Mouse (Mus musculus) heart, adult 8-10 months (tissue): ENCODE measurements around the gene Tcea3. TPM values are rescaled to one million over a fixed set of nuclear protein-coding genes. Genes with fewer than 3 reads are reported as not detected.
A peak's percentile ranks its signal among the peaks of the same experiment; 100 is the strongest.

Experiments used
- DNase-seq: peaks from one replicate; pipeline ENCODE4 v3.0.0; 2022; ENCODE audit warnings: low spot score
- total RNA-seq, 4 experiments: library from RNA; stranded (reverse); gene quantifications; 2 replicates each; pipeline ENCODE4 v1.2.4; 2022

Gene Tcea3
- total RNA-seq, 4 experiments from 2014 or later, result 142 to 162 (median 148) TPM

DNA sequence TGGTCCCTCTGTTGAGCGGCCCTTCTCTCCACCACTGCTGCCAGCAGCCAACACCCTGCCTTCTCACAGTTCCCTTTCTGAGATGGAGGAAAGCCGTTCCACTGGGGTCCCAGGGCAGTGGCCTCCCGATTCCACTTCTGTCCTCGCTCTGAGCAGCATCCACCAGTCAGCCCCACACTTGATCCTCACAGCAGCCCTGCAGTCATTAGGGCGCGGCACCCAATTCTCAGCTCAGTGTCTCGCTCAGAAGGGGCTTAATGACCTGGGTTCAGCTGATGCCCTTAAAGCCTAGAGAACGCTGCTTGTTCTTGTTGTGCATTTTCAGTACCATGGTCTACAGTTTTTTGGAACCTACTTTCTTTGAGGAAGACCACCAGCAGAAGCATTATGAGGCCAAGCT lies 33.6 kb downstream of the Tcea3 start:
- no peak for DNase-seq

DNA sequence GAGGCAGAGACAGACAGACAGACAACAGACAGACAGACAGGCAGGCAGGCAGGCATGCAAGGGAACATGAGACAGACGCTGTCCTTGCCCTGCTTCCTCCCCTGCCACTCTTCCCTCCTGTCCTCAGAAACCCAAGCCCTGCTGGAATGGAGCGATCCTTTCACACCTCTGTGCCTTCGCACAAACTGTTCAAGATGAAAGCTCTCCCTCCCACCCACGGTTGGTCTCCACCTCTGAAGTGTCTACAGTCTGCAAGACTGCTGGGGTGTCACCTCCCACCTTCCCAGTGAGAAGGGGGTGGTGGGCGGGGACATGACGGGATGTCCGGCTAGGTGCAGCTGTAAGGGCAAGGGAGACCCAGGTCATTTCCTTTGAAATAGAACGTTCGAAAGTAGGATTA lies 34.1 kb downstream of the Tcea3 start:
- no peak for DNase-seq

DNA sequence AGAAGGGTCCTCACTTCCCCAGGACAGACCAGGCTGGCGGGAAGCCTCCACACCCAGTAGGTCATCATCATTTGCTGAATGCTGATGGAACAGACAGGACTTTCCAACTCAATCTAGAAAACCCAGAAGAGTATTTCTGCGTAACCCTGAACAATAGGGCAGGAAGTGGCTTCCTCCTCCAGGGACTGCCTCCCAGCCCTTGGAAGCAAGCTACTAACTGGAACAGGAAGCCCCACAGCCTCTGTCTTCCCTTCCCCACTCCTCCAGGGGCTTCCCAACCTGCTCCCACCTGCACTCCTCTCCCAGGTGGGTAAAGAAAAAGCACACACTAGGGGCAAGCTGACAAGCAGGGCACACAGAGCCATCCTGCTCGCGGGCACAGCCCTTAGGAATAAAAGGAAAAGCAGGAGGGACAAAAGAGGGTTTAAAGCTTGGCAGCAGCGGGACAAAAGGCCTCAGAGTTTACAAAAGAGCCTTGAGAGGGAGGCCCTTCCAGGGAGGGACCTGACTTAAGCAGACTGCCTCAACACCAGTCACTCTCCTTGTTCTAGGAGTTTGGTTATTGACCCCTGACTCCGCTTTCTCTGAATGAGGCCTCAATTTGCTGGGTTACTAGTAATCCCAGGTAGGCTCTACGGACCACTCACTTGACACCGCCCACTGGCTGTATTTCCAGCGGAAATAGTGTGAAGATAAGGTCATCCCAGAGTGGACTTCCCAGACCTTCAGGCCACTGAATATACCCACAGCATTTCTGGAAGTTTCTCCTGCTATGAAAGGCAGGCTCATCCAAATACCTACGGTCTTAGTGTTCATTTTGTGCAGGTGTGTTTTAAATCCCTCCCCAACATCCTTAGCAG lies 35.3 kb downstream of the Tcea3 start:
- DNase-seq, result peak; percentile 76

DNA sequence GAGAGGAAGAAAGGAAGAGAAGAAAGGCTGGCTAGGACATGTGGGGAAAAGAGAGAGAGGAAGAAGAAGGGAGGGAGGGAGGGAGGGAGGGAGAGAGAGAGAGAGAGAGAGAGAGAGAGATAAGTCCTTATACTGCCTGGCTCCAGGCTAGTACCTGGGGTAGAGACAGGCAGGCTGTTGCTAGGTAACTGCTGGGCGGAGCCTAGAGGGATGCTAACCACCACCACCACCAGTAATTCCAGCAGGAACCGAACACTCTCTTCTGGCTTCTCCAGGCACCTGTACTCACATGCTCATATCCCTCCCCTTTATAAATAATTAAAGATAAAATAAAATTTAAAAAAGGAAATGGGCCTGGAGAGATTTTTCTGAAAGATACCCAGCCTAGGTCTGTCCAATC lies 36.3 kb downstream of the Tcea3 start:
- DNase-seq, result no peak

DNA sequence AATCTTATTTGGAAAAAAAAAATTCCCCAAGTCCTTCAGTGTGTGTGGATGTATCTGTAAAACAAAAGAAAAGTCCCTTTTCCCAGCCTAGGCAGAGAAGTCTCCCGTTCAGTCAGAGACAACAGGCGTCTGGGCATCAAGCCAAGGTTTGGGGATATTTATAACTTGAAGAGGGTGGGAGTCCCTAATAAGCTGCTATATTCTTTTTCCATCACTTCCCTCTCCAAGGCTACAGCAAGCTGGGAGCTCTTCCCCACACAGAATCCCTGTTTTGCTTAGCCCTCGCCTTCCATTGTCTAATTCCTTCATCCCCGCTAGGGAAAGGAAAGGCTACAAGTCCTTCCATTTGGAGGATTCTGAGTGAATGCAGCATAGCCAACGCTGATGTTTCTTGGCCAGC lies 36.9 kb downstream of the Tcea3 start, which contains the start of gene Zfp46:
Zfp46 (plus strand) TSS at position 229 of the 400 bp plus-strand sequence.
- peak; percentile 95 for DNase-seq

DNA sequence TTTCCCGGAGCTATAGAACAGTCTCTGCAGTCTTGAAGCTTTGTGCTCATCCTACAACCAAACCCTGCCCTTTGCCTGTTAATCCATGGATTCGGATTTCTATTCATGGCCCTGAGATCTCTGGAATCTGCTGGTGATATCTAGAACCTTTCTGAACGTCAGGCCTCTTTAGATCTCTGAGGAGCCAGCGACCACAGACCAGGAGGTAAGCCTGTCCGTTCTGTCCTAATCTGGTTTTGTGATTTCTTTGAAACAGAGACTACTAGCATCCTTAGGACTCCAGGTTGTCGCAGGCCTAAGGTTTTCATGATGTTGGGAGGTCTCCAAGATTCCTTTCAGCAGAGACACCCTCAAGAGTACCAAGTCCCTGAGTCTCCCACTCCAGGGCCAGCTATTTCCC lies 37.4 kb downstream of the Tcea3 start:
- DNase-seq, result peak; percentile 33

GRCm38 (mm10) chr4:136285348-136285810 lies 37.9 kb downstream of the Tcea3 start:
- peak; percentile 97 for DNase-seq

DNA sequence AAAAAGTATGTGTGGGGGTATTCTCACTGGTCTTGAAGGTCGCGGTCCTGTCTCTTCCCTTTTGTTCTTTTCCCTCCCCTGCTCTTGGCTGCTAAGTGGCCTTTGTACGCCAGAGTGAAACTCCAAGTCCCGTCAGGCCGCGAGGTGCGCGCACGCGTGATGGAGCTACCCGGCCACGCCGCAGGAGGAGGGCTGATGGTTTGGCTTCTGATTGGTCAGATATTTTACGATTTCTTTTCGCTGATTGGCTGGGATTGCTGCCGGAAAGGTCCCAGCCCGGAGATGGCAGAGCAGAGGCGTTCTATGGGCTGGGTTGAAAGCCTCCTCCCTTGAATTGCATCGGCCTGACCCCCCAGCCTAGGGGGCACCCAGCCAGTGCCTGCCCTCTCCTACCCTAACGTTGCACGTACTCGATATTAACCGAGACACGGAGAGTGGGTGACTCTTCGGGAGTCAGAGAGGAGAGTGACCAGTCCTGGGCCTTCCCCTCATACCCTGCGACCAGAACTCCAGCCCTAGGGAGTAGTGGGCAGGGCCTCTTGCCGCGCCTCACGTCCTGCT lies 38.4 kb downstream of the Tcea3 start:
- DNase-seq, result peak; percentile 98

GRCm38 (mm10) chr4:136289918-136290780 lies 42.6 kb downstream of the Tcea3 start:
- DNase-seq, result no peak

- DNase-seq, result no peak
These were observed 43.5 kb downstream of the Tcea3 start for GRCm38 (mm10) chr4:136290781-136291595.

DNA sequence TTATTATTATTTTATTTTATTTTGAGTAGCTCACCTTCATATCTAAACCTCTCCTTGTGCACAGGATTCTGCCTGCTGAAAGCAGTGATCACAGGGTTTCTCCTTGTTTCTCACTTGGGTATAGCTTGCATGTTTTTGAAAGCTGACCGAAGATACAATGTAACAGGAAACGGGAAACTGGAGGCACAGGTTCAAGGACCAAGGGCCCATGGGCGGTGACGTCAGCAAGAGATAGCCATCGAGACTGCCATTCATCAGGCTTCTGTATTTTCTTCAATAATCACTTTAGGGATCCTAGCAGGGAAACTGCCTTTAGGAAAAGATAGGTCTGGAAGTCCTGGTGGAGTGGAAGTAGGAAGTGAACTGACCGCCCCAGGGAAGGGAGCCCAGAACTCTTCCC lies 44.2 kb downstream of the Tcea3 start:
- no peak for DNase-seq

DNA sequence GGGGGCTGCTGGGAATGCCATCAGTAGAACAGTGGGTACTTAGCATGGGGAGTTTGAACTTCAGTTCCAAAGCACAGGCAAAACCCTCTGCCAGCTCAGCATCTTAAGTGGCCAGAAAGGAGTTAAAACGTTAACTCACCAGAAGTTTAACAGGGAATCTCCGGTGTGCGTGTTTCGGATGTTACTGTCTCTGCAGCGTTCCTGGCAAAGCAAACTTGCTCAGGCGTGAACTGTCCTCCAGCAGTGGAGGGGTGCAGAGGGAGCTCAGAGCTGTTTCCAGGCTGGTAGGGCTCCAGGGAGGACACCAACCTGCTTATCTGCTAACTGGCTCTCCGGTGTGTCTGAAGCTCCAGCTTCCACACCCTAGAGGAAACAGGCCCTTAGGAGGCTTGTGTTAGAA lies 48.4 kb downstream of the Tcea3 start:
- no peak for DNase-seq

DNA sequence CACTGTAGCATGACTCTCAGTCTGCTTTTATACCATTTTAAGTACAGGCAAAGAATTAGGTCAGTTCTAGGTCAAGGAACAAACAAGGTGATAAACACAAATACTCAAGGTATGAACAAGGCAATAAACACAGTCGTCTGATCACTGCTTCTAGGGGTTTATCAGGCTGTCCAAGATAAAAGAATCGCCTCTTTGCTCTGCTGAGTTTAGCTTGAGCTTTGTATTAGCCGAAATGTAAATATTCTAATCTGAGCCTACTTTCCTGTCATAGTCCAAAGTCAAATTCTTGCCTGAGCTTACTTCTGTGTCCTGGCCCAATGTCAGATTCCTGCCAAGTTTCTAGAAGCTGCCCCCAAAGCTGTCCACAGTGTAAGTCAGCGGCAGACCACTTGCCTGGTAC lies 54.9 kb downstream of the Tcea3 start:
- DNase-seq, result no peak

DNA sequence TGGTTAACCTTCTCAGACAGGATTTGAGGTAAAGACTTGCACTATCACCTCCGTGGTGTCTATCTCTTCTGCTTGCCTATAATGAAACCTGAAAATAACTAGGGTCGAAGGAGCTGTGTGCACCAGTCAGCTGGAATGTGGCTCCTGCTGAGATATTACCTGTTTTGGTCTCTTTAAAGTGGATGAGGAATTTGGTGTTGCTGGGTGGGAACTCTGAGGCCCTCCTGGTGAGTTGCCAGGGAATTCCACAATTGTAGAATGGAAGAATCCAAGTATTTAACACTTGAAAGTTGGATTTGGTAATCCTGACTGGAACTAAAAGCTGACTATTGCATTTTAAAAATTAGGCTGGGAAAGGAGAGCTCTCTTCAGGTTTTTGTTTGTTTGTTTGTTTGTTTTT lies 56.7 kb downstream of the Tcea3 start:
- no peak for DNase-seq

DNA sequence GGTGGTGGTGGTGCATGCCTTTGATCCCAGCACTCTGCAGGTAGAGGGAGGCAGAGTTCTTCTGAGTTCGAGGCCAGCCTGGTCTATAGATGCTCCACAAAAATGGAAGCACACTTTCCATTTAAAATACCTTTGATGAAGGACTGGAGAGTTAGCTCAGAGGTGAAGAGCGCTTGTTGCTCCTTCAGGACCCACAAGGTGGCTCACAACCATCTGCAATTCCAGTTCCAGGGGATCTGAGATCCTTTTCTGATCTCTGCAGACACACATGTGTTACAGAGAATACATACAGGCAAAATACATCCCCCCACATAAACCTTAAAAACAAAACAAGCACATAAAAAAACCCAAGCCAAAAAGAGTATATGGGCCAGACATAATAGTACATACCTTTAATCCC lies 60.8 kb downstream of the Tcea3 start:
- DNase-seq, result no peak

DNA sequence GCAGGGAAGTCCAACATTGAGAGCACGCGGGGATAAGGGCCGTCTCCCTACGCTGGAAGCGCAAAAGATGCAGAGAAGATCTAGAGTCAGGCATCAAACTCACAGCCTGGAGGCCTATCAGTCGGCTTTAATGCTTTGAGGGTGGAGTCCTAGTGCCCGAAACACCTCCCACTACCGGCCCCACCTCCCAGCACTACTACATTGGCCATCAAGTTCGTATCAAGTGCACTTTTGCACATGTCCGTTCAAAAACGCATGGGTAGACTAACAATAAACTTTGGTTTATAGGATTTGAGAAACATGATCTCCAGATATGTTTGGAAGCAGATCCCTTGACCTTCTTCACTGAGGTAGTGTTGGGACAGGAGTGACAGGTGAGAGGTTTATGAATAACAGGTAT lies 62.3 kb downstream of the Tcea3 start:
- peak; percentile 46 for DNase-seq

- peak; percentile 100 for DNase-seq
These were observed 62.9 kb downstream of the Tcea3 start, which contains the start of gene Hnrnpr for GRCm38 (mm10) chr4:136310229-136311041. Gene Hnrnpr, plus strand, starts transcription at chr4:136310942.

DNA sequence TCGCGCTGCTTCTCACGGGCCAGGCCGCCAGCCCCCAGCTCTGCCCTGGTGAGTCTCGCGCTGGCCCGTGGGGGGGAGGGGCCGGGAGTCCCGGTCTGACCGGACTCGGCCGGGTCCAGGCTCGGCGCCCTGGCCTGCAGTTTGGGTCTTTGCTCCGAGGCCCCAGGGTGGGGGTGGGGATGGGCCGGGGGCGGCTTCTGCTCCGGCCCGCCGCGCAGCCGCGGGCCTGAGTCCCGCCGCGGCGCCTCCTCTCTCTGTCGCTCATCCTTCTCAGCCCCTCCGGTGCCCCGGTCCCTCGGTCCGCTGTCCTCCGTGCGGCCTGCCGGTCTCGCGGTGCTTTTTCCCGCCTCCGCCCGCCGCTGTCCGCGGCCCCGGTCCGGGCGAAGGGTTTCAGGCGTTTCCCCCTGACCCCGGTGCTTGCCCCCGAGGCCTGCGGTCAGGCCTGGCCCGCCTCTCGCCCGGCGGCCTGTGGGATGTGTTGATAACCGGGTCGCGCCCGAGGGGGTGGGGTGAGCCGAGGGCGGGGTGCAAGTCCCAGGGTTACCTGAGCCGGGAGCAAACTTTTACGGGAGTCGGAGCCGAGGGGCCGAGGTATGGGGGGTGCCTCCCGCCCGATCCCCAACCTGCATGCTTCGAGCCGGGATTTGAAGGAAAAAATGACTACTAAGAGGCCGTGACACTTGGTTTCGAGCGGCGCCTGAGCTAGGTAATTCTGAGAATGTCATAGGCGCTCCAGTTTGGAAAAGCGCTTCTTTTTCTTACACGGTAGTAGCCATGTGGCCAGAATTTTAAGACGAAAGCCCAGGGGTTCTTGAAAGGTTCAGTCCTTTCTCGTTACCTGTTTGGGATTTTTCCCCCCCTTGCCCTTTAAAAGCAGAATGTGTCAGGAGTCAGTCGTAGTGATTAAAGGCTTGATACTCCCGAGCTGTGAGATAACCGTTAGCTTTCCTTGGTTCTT lies 63.8 kb downstream of the Tcea3 start:
- peak; percentile 32 for DNase-seq

DNA sequence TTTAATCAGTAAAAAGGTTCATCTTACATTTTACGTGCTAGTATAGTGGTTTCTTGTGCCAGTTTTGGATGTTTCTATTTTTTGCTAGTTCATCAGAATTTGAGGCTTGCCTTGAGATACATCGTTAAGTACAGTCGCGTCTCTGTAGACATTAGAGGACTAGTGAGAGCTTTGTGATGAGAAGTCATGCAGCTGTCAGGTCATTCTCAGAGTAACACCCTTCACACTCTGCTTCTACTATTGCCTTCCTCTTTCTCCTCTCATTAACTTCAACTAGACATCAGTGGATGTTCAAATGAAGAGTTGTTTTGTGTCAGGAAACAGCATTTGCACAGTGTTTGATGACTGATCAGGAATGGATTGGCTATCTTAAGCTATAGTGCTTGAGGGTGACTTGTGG lies 65.1 kb downstream of the Tcea3 start:
- DNase-seq, result no peak
